Mouse (Mus musculus) liver, postnatal 0 days (tissue): ENCODE measurements at regions not wholly inside any gene's neighbourhood (a gene's known extent, or its start where the extent isn't known, plus 50 kb on each side); places are given as distances from the start of the nearest gene placed in this dataset.

Source experiments
- ATAC-seq: fragments of 200-750 bp; cut with Nextera tagmentation; 2 replicates; pipeline ENCODE4 v1.8.0; 2017; ENCODE audit warnings: mild to moderate bottlenecking, moderate library complexity
- DNase-seq: peaks from one replicate; pipeline ENCODE4 v3.0.0-alpha.2; 2016
- H3K27ac ChIP-seq: fragments of 300-500 bp; sonication (generic); 2 replicates; pipeline ENCODE4 v1.5.1; 2014; ENCODE audit warnings: antibody characterized with exemption, moderate library complexity, mild to moderate bottlenecking, low read depth
- H3K27me3 ChIP-seq: fragments of 300-500 bp; sonication (generic); 2 replicates; pipeline ENCODE4 v1.6.1; 2014; ENCODE audit warnings: low read length, control low read depth, mixed read lengths; ENCODE audit not compliant: insufficient read depth
- H3K36me3 ChIP-seq: fragments of 300-500 bp; sonication (generic); replicated peaks from 2 replicates; pipeline ENCODE4 v1.6.1; 2014; ENCODE audit warnings: mild to moderate bottlenecking, control low read depth, low read length, moderate library complexity, mixed read lengths; ENCODE audit not compliant: insufficient read depth
- H3K4me1 ChIP-seq: fragments of 300-500 bp; sonication (generic); 2 replicates; pipeline ENCODE4 v1.6.1; 2014; ENCODE audit warnings: antibody characterized with exemption, mild to moderate bottlenecking, control low read depth; ENCODE audit not compliant: insufficient read depth
- H3K4me2 ChIP-seq: fragments of 300-500 bp; sonication (generic); 2 replicates; pipeline ENCODE4 v1.6.1; 2014; ENCODE audit warnings: low read depth, mild to moderate bottlenecking, low read length, moderate library complexity, mixed read lengths
- H3K4me3 ChIP-seq: fragments of 300-500 bp; sonication (generic); 2 replicates; pipeline ENCODE4 v1.5.1; 2014; ENCODE audit warnings: low read depth, low read length
- H3K9ac ChIP-seq: fragments of 300-500 bp; sonication (generic); replicated peaks from 2 replicates; pipeline ENCODE4 v1.6.1; 2014; ENCODE audit warnings: mild to moderate bottlenecking, moderate library complexity
- H3K9me3 ChIP-seq: fragments of 300-500 bp; sonication (generic); 2 replicates; pipeline ENCODE4 v1.6.1; 2016; ENCODE audit warnings: mild to moderate bottlenecking, control low read depth, low read length, mixed read lengths
- CTCF ChIP-seq: sonication (generic); IDR thresholded peaks from 2 replicates; pipeline ENCODE4 v1.5.1; 2016; ENCODE audit warnings: antibody characterized with exemption, low read depth
- EP300 ChIP-seq: IDR thresholded peaks from 2 replicates; pipeline ENCODE4 v1.6.1; 2016; ENCODE audit warnings: antibody characterized with exemption, low read depth, mild to moderate bottlenecking
- WGBS: fragments of 180-500 bp; shearing (Covaris S2); extraction: QIAGEN DNeasy Blood & Tissue Kit; methylation state at CpG from one replicate; pipeline ENCODE4 v1.1.7; 2014; ENCODE audit not compliant: insufficient replicate concordance; 5-methylcytosine and 5-hydroxymethylcytosine counted together

GRCm38 (mm10) chr3:9942631-9943030 lies 145.3 kb upstream of the Gm9833 start:
- TF ChIP-seq EP300 = no peak
- TF ChIP-seq CTCF = no peak
- 41% methylated on average over 5 of the region's 5 CpGs for WGBS
- Histone ChIP-seq H3K27ac (no peak overlapping the region), H3K4me2 (no peak overlapping the region), H3K9ac (no peak overlapping the region), H3K36me3 (no peaks in the 10 kb centered on the region), H3K4me1 (peaks cover 4% of the 10 kb centered on the region), H3K4me3 (no peak overlapping the region), H3K27me3 (no peaks in the 10 kb centered on the region), H3K9me3 (no peaks in the 10 kb centered on the region)
- ATAC-seq (no peak), DNase-seq (no peak)

- no peak overlapping the region for H3K27ac ChIP-seq
- no peak overlapping the region for H3K4me3 ChIP-seq
- H3K9me3 ChIP-seq = no peaks in the 10 kb centered on the region
- peak overlapping the region; percentile 20 for H3K4me2 ChIP-seq
- H3K4me1 ChIP-seq = no peaks in the 10 kb centered on the region
- no peak overlapping the region for H3K9ac ChIP-seq
- TF ChIP-seq EP300 (no peak), CTCF (peak; percentile 96)
- WGBS = 47% methylated on average over 11 of the region's 11 CpGs
- DNase-seq (peak; percentile 67), ATAC-seq (peak; percentile 73)
- no peaks in the 10 kb centered on the region for H3K27me3 ChIP-seq
- H3K36me3 ChIP-seq = no peaks in the 10 kb centered on the region
Measured at GRCm38 (mm10) chr3:9947357-9948065, 140.4 kb upstream of the Gm9833 start.

GRCm38 (mm10) chr3:9948114-9948513 lies 139.8 kb upstream of the Gm9833 start:
- H3K4me1 ChIP-seq = no peaks in the 10 kb centered on the region
- no peaks in the 10 kb centered on the region for H3K9me3 ChIP-seq
- TF ChIP-seq EP300 = no peak
- no peak for TF ChIP-seq CTCF
- H3K27ac ChIP-seq = no peak overlapping the region
- H3K4me3 ChIP-seq = no peak overlapping the region
- H3K36me3 ChIP-seq = no peaks in the 10 kb centered on the region
- ATAC-seq = no peak
- no peaks in the 10 kb centered on the region for H3K27me3 ChIP-seq
- no peak for DNase-seq
- no peak overlapping the region for H3K9ac ChIP-seq
- 68% methylated on average over 7 of the region's 7 CpGs for WGBS
- H3K4me2 ChIP-seq = no peak overlapping the region

GRCm38 (mm10) chr3:9957870-9958269 lies 130.0 kb upstream of the Gm9833 start:
- DNase-seq (no peak), ATAC-seq (peak; percentile 49)
- no peak overlapping the region for H3K4me2 ChIP-seq
- no peaks in the 10 kb centered on the region for H3K4me1 ChIP-seq
- H3K9me3 ChIP-seq = no peaks in the 10 kb centered on the region
- H3K27me3 ChIP-seq = no peaks in the 10 kb centered on the region
- WGBS = 75% methylated on average over 3 of the region's 3 CpGs
- no peaks in the 10 kb centered on the region for H3K36me3 ChIP-seq
- no peak for TF ChIP-seq EP300
- no peak for TF ChIP-seq CTCF
- H3K9ac ChIP-seq = no peak overlapping the region
- no peak overlapping the region for H3K4me3 ChIP-seq
- H3K27ac ChIP-seq = no peak overlapping the region

- no peak overlapping the region for H3K27ac ChIP-seq
- no peaks in the 10 kb centered on the region for H3K27me3 ChIP-seq
- ATAC-seq (no peak), DNase-seq (no peak)
- no peaks in the 10 kb centered on the region for H3K4me1 ChIP-seq
- H3K4me3 ChIP-seq = no peak overlapping the region
- no peak overlapping the region for H3K4me2 ChIP-seq
- no peak overlapping the region for H3K9ac ChIP-seq
- WGBS = 88% methylated on average over 37 of the region's 37 CpGs
- no peaks in the 10 kb centered on the region for H3K9me3 ChIP-seq
- no peaks in the 10 kb centered on the region for H3K36me3 ChIP-seq
- TF ChIP-seq EP300 (no peak), CTCF (no peak)
Measured at GRCm38 (mm10) chr3:9959716-9960661, 127.9 kb upstream of the Gm9833 start.

GRCm38 (mm10) chr3:9960696-9961095 lies 127.2 kb upstream of the Gm9833 start:
- Histone ChIP-seq H3K4me3 (no peak overlapping the region), H3K4me1 (no peaks in the 10 kb centered on the region), H3K27ac (no peak overlapping the region), H3K4me2 (no peak overlapping the region), H3K9ac (no peak overlapping the region), H3K36me3 (no peaks in the 10 kb centered on the region), H3K9me3 (no peaks in the 10 kb centered on the region), H3K27me3 (no peaks in the 10 kb centered on the region)
- TF ChIP-seq CTCF = peak; percentile 41
- TF ChIP-seq EP300 = no peak
- WGBS = 49% methylated on average over 7 of the region's 7 CpGs
- ATAC-seq = no peak
- no peak for DNase-seq
